Mouse (Mus musculus) heart, embryonic 13.5 days (tissue): ENCODE data around the gene Ranbp3l. TPM values are rescaled to one million over a fixed set of nuclear protein-coding genes. Genes with fewer than 3 reads are reported as not detected.

Experiments used
- ATAC-seq: fragments of 200-750 bp; cut with Nextera tagmentation; 2 replicates; pipeline ENCODE4 v1.8.0; 2017; ENCODE audit warnings: moderate TSS enrichment; ENCODE audit not compliant: insufficient number of reproducible peaks, low FRiP score, low TSS enrichment; ENCODE audit errors: extremely low read depth
- H3K27ac ChIP-seq: fragments of 300-500 bp; sonication (generic); replicated peaks from 2 replicates; pipeline ENCODE4 v1.5.1; 2015; ENCODE audit warnings: moderate library complexity, mild to moderate bottlenecking, inconsistent platforms
- H3K27me3 ChIP-seq: fragments of 300-500 bp; sonication (generic); replicated peaks from 2 replicates; pipeline ENCODE4 v1.6.1; 2015; ENCODE audit warnings: mild to moderate bottlenecking, inconsistent platforms
- H3K36me3 ChIP-seq: fragments of 300-500 bp; sonication (generic); 2 replicates; pipeline ENCODE4 v1.6.1; 2015; ENCODE audit warnings: mild to moderate bottlenecking, inconsistent platforms
- H3K4me1 ChIP-seq: fragments of 300-500 bp; sonication (generic); 2 replicates; pipeline ENCODE4 v1.6.1; 2015; ENCODE audit warnings: inconsistent platforms
- H3K4me2 ChIP-seq: fragments of 300-500 bp; sonication (generic); 2 replicates; pipeline ENCODE4 v1.6.1; 2015; ENCODE audit warnings: inconsistent platforms, mild to moderate bottlenecking, moderate library complexity
- H3K4me3 ChIP-seq: fragments of 300-500 bp; sonication (generic); 2 replicates; pipeline ENCODE4 v1.5.1; 2015; ENCODE audit warnings: moderate library complexity, mild to moderate bottlenecking, inconsistent platforms
- H3K9ac ChIP-seq: fragments of 300-500 bp; sonication (generic); 2 replicates; pipeline ENCODE4 v1.6.1; 2015; ENCODE audit warnings: inconsistent platforms, mild to moderate bottlenecking, moderate library complexity
- H3K9me3 ChIP-seq: fragments of 300-500 bp; sonication (generic); 2 replicates; pipeline ENCODE4 v1.6.1; 2016; ENCODE audit warnings: inconsistent platforms
- WGBS: fragments of 180-500 bp; shearing (Covaris S2); methylation state at CpG from one replicate; pipeline ENCODE4 v1.1.7; 2015; ENCODE audit warnings: mixed read lengths; 5-methylcytosine and 5-hydroxymethylcytosine counted together
- polyA plus RNA-seq: library from polyadenylated mRNA; unstranded; fragments of >200 nt; fragmentation: Nextera tagmentation; extraction: Ambion mirVana; gene quantifications from 2 replicates; pipeline ENCODE4 v1.2.1, GENCODE M21; 2015

Ranbp3l gene
- polyA plus RNA-seq, 1 experiment from 2014 or later, result 0.32 TPM

GRCm38 (mm10) chr15:9081294-9081693 lies 113.5 kb downstream of the Ranbp3l start:
- H3K9ac ChIP-seq, result 0 out of 2 replicates have a peak overlapping the region, but pooled peaks have one; percentile 33
- 29% methylated on average over 3 of the region's 3 CpGs for WGBS
- H3K4me1 ChIP-seq, result peaks cover 80% of the 10 kb centered on the region
- no peaks in the 10 kb centered on the region for H3K27me3 ChIP-seq
- no peaks in the 10 kb centered on the region for H3K9me3 ChIP-seq
- peak overlapping the region; percentile 42 for H3K4me2 ChIP-seq
- no peak overlapping the region for H3K4me3 ChIP-seq
- peaks cover 21% of the 10 kb centered on the region for H3K36me3 ChIP-seq
- ATAC-seq, result no peak
- H3K27ac ChIP-seq, result peak overlapping the region; percentile 75

DNA sequence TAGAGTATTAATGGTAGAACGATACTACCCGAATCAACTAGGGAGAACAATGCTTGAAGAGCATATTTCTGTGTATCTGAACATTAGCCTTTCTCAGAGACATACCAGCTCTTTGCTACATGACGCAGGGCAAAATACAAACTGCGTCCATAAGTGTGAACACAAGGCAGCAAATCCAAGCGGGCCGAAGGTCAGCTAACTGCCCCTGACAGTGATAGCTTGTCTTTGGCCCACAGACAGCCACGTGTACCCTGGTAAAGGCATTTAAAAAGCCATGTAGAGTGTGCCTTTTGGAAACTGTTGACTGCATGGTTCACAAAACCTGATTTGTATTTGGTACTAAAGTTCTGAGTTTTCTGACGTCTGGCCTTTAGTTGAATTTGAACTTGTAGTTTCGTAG lies 115.0 kb downstream of the Ranbp3l start:
- 72% methylated on average over 9 of the region's 9 CpGs for WGBS
- Histone ChIP-seq H3K4me2 (peak overlapping the region; percentile 6; the same call in 1 of the 2 replicates), H3K9ac (no peak overlapping the region), H3K27ac (0 out of 2 replicates have a peak overlapping the region, but pooled peaks have one; percentile 16), H3K4me1 (peaks cover 80% of the 10 kb centered on the region), H3K36me3 (peaks cover 27% of the 10 kb centered on the region), H3K4me3 (no peak overlapping the region), H3K27me3 (no peaks in the 10 kb centered on the region), H3K9me3 (no peaks in the 10 kb centered on the region)
- no peak for ATAC-seq

DNA sequence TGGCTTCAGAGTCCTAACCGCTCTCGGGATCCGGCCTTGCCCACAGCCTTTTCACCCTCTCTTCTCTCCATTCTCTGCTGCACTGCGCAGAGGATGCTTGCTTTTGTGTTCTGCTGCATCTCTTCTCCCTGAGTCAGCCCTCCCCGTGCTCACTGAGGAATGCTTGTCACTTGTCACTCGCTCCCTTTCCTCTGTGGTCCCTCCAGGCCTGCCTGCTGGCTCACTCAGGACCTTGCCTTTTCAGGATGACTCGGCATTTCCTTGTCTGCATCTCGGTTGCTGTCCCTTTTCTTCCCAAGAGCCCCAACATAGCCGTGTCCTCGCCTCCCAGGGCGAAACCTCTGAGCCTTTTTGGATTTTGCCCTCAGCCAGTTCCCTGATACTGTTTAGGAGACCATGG lies 119.1 kb downstream of the Ranbp3l start:
- Histone ChIP-seq H3K4me2 (peak overlapping the region; percentile 25), H3K27me3 (no peaks in the 10 kb centered on the region), H3K36me3 (peaks cover 61% of the 10 kb centered on the region), H3K4me1 (peaks cover 64% of the 10 kb centered on the region), H3K27ac (peak overlapping the region; percentile 65), H3K4me3 (no peak overlapping the region), H3K9me3 (no peaks in the 10 kb centered on the region), H3K9ac (no peak overlapping the region)
- ATAC-seq, result peak; percentile 68
- WGBS, result 29% methylated on average over 11 of the region's 11 CpGs

DNA sequence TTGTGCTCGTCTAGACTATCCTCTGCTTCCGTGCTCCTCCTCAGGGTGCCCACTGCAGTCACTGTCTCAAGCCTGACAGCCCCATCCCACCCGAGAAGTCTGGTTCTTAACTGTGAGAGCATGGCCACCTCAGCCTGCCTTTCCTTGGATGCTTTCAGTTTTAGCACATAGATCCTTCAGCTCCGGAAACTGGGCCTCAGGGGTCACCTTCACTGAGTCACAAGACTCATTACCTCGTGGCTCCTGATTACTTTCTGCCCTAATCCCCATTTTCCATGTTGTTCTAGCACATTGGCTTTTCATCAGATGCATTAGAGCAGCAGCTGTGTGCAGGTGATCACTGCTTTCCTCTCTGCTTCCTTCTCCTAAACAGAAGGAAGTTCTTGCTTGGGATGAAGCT lies 119.7 kb downstream of the Ranbp3l start:
- Histone ChIP-seq H3K4me1 (peaks cover 60% of the 10 kb centered on the region), H3K27ac (peak overlapping the region; percentile 65), H3K9me3 (no peaks in the 10 kb centered on the region), H3K36me3 (peaks cover 63% of the 10 kb centered on the region), H3K4me2 (peak overlapping the region; percentile 25), H3K9ac (0 out of 2 replicates have a peak overlapping the region, but pooled peaks have one; percentile 25), H3K4me3 (no peak overlapping the region), H3K27me3 (no peaks in the 10 kb centered on the region)
- ATAC-seq, result no peak
- WGBS, result 66% methylated on average over 5 of the region's 5 CpGs

GRCm38 (mm10) chr15:9087895-9088682 lies 120.3 kb downstream of the Ranbp3l start:
- Histone ChIP-seq H3K4me1 (peaks cover 55% of the 10 kb centered on the region), H3K4me2 (no peak overlapping the region), H3K9me3 (no peaks in the 10 kb centered on the region), H3K4me3 (no peak overlapping the region), H3K36me3 (peaks cover 70% of the 10 kb centered on the region), H3K27ac (no peak overlapping the region; the same call in 1 of the 2 replicates), H3K9ac (no peak overlapping the region), H3K27me3 (no peaks in the 10 kb centered on the region)
- WGBS, result 83% methylated on average over 17 of the region's 17 CpGs
- no peak for ATAC-seq

DNA sequence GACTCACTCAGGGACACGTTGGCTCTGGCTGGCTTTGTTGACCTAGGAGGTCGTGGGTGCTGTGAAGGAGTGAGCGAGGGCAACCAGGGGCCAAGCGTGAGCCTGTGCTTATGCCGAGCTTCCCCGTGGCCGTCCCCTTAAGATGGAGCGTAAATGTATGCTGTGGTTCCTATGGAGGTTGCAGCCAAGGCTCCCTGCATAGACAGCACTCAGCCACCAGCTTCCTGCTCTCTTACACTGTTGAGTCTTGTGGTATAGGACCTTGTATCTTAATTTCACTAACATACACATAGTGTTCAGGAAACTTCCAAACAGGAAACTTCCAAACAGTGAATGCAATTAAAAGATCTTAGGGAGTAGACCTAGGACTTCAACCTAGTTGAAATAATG lies 120.9 kb downstream of the Ranbp3l start:
- Histone ChIP-seq H3K27ac (no peak overlapping the region; the same call in 1 of the 2 replicates), H3K9me3 (no peaks in the 10 kb centered on the region), H3K27me3 (no peaks in the 10 kb centered on the region), H3K9ac (no peak overlapping the region), H3K4me2 (no peak overlapping the region), H3K36me3 (peaks cover 72% of the 10 kb centered on the region), H3K4me1 (peaks cover 53% of the 10 kb centered on the region), H3K4me3 (no peak overlapping the region)
- no peak for ATAC-seq
- WGBS, result 80% methylated on average over 8 of the region's 8 CpGs

DNA sequence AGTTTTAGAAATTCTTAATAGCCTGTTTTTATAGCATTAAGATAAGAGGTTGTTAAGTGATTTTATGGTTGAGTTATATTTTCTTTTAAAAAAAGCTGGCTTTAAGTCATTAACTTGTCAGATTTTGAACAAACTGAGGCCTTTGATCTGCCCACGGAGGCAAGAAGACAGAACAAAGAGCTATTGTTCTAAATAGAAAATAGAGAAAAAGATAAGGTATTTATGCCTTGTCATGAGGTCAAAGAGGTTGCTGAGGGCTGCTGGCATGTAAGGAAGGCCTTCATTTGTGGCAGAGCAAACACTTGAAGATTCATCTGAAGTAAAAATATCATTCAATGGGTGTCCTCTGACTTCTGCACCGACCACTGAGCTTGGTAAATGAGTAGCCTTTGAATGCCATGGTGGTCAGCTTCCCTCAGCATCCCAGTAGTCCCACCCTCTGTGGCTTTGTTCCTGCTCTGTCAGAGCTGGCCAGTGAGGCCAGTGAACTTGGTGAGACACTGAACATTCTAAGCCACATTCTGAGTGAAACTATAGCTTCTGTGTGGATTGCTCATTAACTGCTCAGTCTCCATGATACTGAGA lies 121.5 kb downstream of the Ranbp3l start:
- Histone ChIP-seq H3K4me1 (peaks cover 58% of the 10 kb centered on the region), H3K9ac (no peak overlapping the region), H3K27ac (peak overlapping the region; percentile 20; the same call in 1 of the 2 replicates), H3K4me3 (no peak overlapping the region), H3K9me3 (no peaks in the 10 kb centered on the region), H3K27me3 (no peaks in the 10 kb centered on the region), H3K4me2 (no peak overlapping the region), H3K36me3 (peaks cover 73% of the 10 kb centered on the region)
- 45% methylated on average over 2 of the region's 2 CpGs for WGBS
- ATAC-seq, result no peak

DNA sequence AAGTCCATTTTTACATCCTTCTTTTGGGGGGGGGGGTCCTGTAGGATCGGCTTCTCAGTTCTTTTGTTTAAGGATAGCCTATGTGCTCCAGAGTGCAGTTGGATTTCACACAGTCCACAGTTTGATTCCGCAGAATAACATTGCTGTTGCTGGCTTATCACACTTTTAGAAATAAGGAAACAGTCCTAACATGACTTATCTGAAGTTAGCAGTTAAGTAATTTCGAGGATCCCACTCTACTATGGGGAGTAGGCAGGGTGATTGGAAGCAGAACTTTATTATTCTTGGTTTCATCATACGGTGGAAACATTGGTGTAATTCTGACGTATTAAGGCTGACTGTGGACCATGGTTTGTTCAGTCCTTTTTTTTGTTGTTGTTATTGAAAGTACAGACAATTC lies 122.9 kb downstream of the Ranbp3l start:
- 77% methylated on average over 5 of the region's 5 CpGs for WGBS
- no peak overlapping the region for H3K9ac ChIP-seq
- H3K4me1 ChIP-seq, result peaks cover 59% of the 10 kb centered on the region
- no peaks in the 10 kb centered on the region for H3K9me3 ChIP-seq
- no peaks in the 10 kb centered on the region for H3K27me3 ChIP-seq
- H3K4me2 ChIP-seq, result no peak overlapping the region
- no peak for ATAC-seq
- H3K27ac ChIP-seq, result no peak overlapping the region
- no peak overlapping the region for H3K4me3 ChIP-seq
- peaks cover 69% of the 10 kb centered on the region for H3K36me3 ChIP-seq

DNA sequence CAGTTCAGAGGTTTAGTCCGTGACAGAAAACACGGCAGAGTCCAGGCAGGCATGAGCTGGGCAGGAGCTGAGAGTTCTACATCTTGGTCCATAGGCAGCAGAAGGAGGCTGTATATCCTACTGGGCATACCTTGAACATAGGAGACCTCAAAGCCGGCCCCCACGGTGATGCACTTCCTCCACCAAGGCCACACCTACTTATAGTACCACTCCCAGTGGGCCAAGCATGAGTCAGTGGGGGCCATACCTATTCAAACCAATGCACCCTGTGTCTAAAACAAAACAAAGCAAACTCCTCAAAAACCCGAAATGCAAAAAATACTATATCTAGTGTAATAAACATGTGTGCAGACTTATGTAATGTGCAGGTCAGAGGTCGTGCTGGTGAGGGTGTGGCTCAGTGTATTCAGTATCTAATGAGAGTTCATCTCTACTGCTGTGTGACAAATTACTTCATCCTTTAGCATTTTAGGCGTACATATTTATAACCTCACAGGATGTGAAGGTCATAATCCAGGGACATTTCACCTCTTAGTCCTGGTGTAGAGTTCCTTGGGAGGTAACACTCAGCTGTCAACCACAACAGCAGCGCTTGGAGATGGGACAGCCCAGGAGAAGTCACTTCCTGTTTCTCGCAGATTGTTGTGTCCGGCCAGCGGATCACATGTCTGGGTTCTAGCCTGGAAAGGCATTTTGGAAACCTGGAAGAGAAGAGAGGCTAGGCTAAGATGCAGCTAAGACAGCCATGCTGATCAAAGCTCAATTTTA lies 126.0 kb downstream of the Ranbp3l start:
- Histone ChIP-seq H3K4me2 (peak overlapping the region; percentile 58), H3K4me3 (peak overlapping the region; percentile 30), H3K36me3 (peaks cover 73% of the 10 kb centered on the region), H3K27ac (peak overlapping the region; percentile 50), H3K4me1 (peaks cover 44% of the 10 kb centered on the region), H3K9ac (no peak overlapping the region; the same call in 1 of the 2 replicates), H3K27me3 (no peaks in the 10 kb centered on the region), H3K9me3 (no peaks in the 10 kb centered on the region)
- no peak for ATAC-seq
- 60% methylated on average over 11 of the region's 11 CpGs for WGBS

DNA sequence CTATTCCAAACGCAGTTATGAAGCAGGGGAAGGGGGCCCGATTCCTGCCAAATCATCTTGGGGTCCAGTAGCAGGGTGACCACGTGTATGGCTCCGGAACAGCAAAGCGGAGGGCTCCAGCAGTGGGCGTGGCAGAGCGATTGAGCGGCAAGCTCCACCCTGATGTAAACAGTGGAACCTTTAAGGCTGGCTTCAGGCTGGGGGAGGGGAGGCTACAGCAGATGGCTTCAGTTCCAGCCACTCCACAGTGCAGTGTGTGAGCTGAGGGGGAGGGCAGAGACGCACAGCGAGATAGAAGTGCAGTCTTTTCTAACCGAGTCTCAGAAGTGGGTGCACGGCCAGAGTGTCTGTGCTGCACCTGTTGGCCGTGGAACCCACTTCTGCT lies 126.6 kb downstream of the Ranbp3l start:
- ATAC-seq, result peak; percentile 89
- 7% methylated on average over 13 of the region's 13 CpGs for WGBS
- no peaks in the 10 kb centered on the region for H3K9me3 ChIP-seq
- peak overlapping the region; percentile 52; the same call in 1 of the 2 replicates for H3K9ac ChIP-seq
- H3K36me3 ChIP-seq, result peaks cover 75% of the 10 kb centered on the region
- H3K4me1 ChIP-seq, result peaks cover 41% of the 10 kb centered on the region
- H3K27me3 ChIP-seq, result no peaks in the 10 kb centered on the region
- peak overlapping the region; percentile 50 for H3K27ac ChIP-seq
- peak overlapping the region; percentile 58 for H3K4me2 ChIP-seq
- peak overlapping the region; percentile 30 for H3K4me3 ChIP-seq

GRCm38 (mm10) chr15:9096865-9097264 lies 129.1 kb downstream of the Ranbp3l start:
- Histone ChIP-seq H3K4me1 (peaks cover 32% of the 10 kb centered on the region), H3K27me3 (no peaks in the 10 kb centered on the region), H3K4me2 (no peak overlapping the region), H3K36me3 (peaks cover 78% of the 10 kb centered on the region), H3K9me3 (no peaks in the 10 kb centered on the region), H3K9ac (no peak overlapping the region), H3K27ac (no peak overlapping the region), H3K4me3 (no peak overlapping the region)
- no peak for ATAC-seq
- WGBS, result 56% methylated on average over 4 of the region's 4 CpGs
